Mouse (Mus musculus): ENCODE measurements around the gene Mrpl55. TPM values are rescaled to one million over a fixed set of nuclear protein-coding genes. Genes with fewer than 3 reads are reported as not detected.
"Not testable (repeated sequence)": the region's sequence is repeated elsewhere in the genome, so short reads cannot be mapped to it uniquely, and the experiment has no call there.

The Mrpl55 gene
- polyA plus RNA-seq, 1 experiment, result 4.0 TPM

DNA sequence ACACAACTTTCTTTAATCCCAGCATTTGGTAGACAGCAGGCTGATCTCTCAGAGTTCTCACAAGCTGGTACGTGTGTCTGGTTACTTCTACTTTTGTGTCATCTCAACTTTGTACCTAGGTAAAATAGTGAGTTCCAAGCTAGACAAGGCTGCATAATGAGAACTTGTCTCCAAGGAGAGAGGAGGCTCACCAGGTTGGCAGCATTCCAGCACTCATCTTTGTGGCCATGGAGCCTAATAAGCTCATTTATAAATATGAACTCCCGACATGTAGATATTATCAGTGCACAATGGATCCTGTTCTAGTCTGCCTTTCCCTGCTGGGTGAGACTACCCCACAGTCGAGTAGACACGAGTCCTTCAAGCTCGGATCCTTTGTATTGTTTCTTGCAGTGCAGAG lies 7.3 kb downstream of the Mrpl55 start:
- Histone ChIP-seq H3K4me1 (ENCODE audit: control insufficient read depth) (peaks cover 56% of the 10 kb centered on the region), H3K36me3 (ENCODE audit: control insufficient read depth) (peaks cover 79% of the 10 kb centered on the region), H3K9me3 (ENCODE audit: control insufficient read depth, low read length) (no peaks in the 10 kb centered on the region), H3K27me3 (ENCODE audit: control insufficient read depth) (no peaks in the 10 kb centered on the region), H3K4me3 (replicated peaks) (peak overlapping the region; percentile 86)
- no peak for TF ChIP-seq TAL1 (IDR thresholded peaks at IDR 0.05; ENCODE audit: low read length)
- no peak for TF ChIP-seq GATA1 (IDR thresholded peaks at IDR 0.05; ENCODE audit: low read length)

DNA sequence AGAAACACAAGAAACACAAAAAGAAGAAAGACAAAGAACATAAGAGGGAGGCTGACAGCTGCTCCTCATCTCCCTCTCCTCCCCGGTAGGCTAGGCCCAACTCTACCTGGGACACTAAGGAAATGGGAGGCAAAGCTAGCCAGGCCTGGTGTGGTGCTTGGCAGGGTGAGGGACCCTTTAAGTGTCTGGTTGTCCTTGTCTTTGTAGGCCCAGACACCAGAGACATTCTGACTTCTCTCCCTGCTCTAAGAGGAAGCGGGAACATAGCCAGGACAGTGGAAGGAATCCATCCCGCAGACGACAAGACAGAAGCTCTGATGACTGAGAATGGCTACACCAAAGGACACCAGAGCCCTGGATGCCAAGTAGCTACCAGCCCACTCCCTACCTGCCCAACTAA lies 7.7 kb downstream of the Mrpl55 start:
- Histone ChIP-seq H3K4me3 (replicated peaks) (no peak overlapping the region), H3K4me1 (ENCODE audit: control insufficient read depth) (peaks cover 56% of the 10 kb centered on the region), H3K27me3 (ENCODE audit: control insufficient read depth) (no peaks in the 10 kb centered on the region), H3K36me3 (ENCODE audit: control insufficient read depth) (peaks cover 79% of the 10 kb centered on the region), H3K9me3 (ENCODE audit: control insufficient read depth, low read length) (no peaks in the 10 kb centered on the region)
- no peak for TF ChIP-seq TAL1 (IDR thresholded peaks at IDR 0.05; ENCODE audit: low read length)
- TF ChIP-seq GATA1 (IDR thresholded peaks at IDR 0.05; ENCODE audit: low read length), result no peak

DNA sequence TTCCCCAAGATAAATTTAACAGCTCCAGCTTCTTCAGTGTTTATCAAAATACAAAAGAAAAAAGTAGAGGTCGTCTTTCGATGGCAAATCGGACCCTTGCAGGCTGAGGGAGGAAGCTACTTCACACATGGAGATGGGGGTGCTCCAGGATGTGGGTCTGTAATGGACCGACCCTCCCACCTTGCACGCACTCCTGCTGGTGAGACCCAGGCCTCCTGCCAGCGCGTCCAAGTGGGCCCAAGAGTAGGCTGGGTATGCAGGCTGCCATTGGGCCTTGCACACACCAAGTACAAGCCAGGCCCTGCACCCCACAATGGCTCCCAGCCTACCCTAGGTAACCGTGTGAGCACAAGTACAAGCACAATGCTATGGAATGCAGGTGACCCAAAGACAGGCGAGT lies 9.3 kb downstream of the Mrpl55 start:
- H3K27me3 ChIP-seq (ENCODE audit: control insufficient read depth); H3K4me3 ChIP-seq (replicated peaks); H3K9me3 ChIP-seq (ENCODE audit: control insufficient read depth, low read length): not testable (repeated sequence)
- H3K4me1 ChIP-seq (ENCODE audit: control insufficient read depth), result peaks cover 63% of the 10 kb centered on the region
- peaks cover 80% of the 10 kb centered on the region for H3K36me3 ChIP-seq (ENCODE audit: control insufficient read depth)

DNA sequence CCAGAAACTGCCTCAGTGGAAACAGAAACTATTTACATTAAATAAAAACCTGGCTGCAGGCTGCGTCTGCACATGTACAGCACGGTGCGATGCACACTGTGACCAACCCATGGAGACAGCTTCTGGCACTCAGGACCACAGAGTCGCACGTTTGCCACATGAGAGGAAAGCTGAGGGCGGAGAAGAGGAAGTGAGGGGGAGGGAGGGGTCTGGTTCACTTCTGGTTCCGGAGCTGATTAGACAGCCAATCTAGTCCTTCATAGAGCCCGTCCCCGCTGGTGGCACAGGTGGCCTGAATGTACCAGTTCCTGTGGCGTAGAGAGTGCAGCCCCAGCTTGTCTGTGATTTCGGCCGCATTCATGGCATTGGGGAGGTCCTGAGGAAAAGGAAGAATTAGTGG lies 10.0 kb downstream of the Mrpl55 start:
- peaks cover 83% of the 10 kb centered on the region for H3K36me3 ChIP-seq (ENCODE audit: control insufficient read depth)
- not testable (repeated sequence) for H3K9me3 ChIP-seq (ENCODE audit: control insufficient read depth, low read length); H3K4me3 ChIP-seq (replicated peaks); H3K27me3 ChIP-seq (ENCODE audit: control insufficient read depth)
- peaks cover 61% of the 10 kb centered on the region for H3K4me1 ChIP-seq (ENCODE audit: control insufficient read depth)

DNA sequence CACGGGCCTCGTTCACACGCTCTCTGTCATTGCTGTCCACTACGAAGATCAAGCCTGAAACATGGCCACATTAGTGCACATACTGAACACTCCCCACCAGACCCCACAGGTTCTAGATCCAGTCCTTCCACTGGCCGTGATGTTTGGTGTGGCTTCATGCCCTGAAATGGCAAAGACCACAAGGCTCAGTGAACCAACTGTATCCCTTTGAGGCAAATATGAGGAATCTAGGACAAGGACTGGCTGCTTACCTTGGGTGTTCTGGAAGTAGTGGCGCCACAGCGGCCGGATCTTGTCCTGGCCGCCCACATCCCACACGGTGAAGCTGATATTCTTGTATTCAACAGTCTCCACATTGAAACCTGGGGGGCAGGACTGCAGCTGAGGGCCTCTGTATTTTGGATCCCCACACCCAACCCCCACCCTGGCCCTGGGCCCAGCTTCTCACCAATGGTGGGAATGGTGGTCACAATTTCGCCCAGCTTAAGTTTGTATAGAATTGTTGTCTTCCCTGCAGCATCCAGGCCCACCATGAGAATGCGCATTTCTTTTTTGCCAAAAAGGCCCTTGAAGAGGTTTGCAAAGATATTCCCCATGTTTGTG lies 10.7 kb downstream of the Mrpl55 start:
- TF ChIP-seq GATA1 (IDR thresholded peaks at IDR 0.05; ENCODE audit: low read length) (no peak), TAL1 (IDR thresholded peaks at IDR 0.05; ENCODE audit: low read length) (no peak)
- Histone ChIP-seq H3K4me3 (replicated peaks) (no peak overlapping the region), H3K4me1 (ENCODE audit: control insufficient read depth) (peaks cover 59% of the 10 kb centered on the region), H3K9me3 (ENCODE audit: control insufficient read depth, low read length) (no peaks in the 10 kb centered on the region), H3K36me3 (ENCODE audit: control insufficient read depth) (peaks cover 89% of the 10 kb centered on the region), H3K27me3 (ENCODE audit: control insufficient read depth) (no peaks in the 10 kb centered on the region)

DNA sequence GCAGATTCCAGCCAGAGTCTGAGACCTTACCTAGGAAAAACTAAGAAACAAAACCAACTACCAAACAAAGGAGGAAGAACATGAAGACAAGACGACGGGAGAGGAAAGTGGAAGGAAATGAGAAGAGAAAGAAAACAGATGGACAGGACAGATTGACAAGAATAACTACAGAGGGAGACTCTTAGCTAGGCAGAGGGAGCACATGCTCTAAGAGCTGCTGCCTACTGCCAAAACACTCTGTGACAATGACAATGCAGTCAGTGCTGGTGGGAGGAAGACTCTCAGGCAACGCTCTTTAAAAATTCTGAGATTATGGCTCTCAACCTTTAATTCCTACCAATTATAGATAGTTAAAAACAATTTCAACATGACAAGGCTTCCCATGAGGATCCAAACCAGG lies 14.7 kb downstream of the Mrpl55 start:
- no peaks in the 10 kb centered on the region; the same call in 1 of the 2 replicates for H3K9me3 ChIP-seq (ENCODE audit: control insufficient read depth, low read length)
- no peak for TF ChIP-seq TAL1 (IDR thresholded peaks at IDR 0.05; ENCODE audit: low read length)
- H3K4me3 ChIP-seq (replicated peaks), result no peak overlapping the region
- H3K27me3 ChIP-seq (ENCODE audit: control insufficient read depth), result no peaks in the 10 kb centered on the region
- peaks cover 53% of the 10 kb centered on the region for H3K4me1 ChIP-seq (ENCODE audit: control insufficient read depth)
- H3K36me3 ChIP-seq (ENCODE audit: control insufficient read depth), result peaks cover 97% of the 10 kb centered on the region

DNA sequence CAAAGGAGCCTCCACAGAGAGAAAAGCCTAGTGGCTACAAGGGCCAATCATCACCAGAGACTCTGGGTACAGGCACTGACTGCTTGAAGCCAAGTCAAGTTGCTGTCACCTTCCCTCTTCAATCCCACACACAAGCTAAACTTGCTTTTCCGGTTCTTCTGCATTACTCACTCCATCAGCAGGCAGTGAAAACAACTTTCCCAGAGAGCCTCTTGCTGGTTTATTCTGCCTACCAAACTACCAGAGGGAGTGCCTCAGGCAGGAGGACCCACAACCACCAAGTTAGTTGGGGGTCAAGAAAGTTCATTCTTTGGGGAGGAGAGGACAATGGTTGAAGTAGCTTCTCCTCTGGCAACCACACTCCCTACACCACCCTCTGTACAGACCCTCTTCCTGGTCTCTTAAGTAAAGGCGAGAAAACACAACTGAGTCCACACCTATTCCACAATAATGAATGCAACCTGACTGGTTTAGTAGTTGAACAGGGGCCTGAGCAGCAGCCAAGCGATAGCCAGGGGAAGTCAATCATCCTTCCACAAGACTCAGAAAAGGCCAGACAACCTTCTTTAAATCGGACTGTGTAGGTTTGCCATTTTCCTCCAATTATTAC lies 16.2 kb downstream of the Mrpl55 start:
- no peak for TF ChIP-seq TAL1 (IDR thresholded peaks at IDR 0.05; ENCODE audit: low read length)
- no peak for TF ChIP-seq GATA1 (IDR thresholded peaks at IDR 0.05; ENCODE audit: low read length)
- H3K36me3 ChIP-seq (ENCODE audit: control insufficient read depth), result peaks cover 96% of the 10 kb centered on the region
- H3K4me1 ChIP-seq (ENCODE audit: control insufficient read depth), result peaks cover 58% of the 10 kb centered on the region
- H3K9me3 ChIP-seq (ENCODE audit: control insufficient read depth, low read length), result no peaks in the 10 kb centered on the region; the same call in 1 of the 2 replicates
- H3K27me3 ChIP-seq (ENCODE audit: control insufficient read depth), result no peaks in the 10 kb centered on the region
- no peak overlapping the region for H3K4me3 ChIP-seq (replicated peaks)

DNA sequence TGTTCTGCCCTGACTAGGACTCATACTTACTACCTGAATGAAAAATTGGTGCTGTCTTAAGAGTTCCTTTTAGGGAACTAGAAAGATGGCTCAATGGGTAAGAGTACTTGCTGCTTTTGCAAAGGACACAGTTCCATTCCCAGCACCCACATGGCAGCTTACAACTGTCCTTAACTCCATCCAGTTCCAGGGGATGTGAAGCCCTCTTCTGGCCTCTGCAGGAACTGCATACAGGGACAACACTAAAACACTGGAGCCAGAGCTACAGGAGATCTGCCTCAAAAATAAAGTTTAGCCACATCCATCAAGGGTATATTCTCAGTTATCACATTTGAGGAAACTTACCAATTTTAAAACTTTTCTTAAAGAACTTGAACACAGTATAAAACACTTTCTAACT lies 16.8 kb downstream of the Mrpl55 start:
- no peaks in the 10 kb centered on the region for H3K27me3 ChIP-seq (ENCODE audit: control insufficient read depth)
- no peak overlapping the region for H3K4me3 ChIP-seq (replicated peaks)
- H3K4me1 ChIP-seq (ENCODE audit: control insufficient read depth), result peaks cover 62% of the 10 kb centered on the region
- no peaks in the 10 kb centered on the region; the same call in 1 of the 2 replicates for H3K9me3 ChIP-seq (ENCODE audit: control insufficient read depth, low read length)
- no peak for TF ChIP-seq GATA1 (IDR thresholded peaks at IDR 0.05; ENCODE audit: low read length)
- no peak for TF ChIP-seq TAL1 (IDR thresholded peaks at IDR 0.05; ENCODE audit: low read length)
- peaks cover 96% of the 10 kb centered on the region for H3K36me3 ChIP-seq (ENCODE audit: control insufficient read depth)

DNA sequence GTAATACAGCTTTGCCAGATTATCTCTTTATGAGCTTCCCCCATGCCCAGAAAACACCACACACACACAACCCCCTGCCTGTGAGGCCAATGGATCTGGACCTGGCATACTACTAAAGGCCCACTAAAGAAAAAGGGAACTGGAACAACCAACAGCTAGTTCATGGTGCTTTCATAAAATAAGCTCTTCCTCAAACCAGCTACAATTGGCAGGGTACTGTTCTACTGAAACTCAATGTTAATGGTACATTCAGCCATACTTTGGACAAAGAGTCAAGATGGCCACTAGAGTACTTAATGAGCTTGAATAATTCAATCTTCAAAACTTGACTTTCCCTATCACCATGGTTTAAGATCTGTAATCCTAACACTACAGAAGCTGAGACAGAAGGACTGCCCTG lies 19.3 kb downstream of the Mrpl55 start:
- peaks cover 78% of the 10 kb centered on the region for H3K4me1 ChIP-seq (ENCODE audit: control insufficient read depth)

DNA sequence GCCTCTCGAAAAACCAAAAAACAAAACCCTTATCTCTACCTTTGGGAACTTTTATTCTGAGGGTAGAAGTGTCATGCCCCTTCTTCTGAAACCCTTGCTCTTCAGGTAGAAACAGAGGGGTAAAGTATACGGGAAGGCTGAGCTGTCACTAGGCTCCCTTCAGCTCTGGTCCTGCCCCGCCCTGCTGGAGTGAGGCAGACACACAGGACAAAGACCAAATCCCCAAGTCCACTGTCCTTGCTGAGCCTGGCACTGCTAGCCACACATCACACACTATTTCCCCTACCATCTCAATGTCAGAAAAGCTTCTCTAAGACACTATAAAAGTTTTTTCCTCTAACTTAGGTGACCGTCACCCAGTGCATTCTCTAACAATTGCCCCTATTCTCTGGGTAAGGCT lies 20.0 kb downstream of the Mrpl55 start:
- Histone ChIP-seq H3K36me3 (ENCODE audit: control insufficient read depth) (peaks cover 88% of the 10 kb centered on the region), H3K27me3 (ENCODE audit: control insufficient read depth) (no peaks in the 10 kb centered on the region), H3K4me3 (replicated peaks) (no peak overlapping the region), H3K9me3 (ENCODE audit: control insufficient read depth, low read length) (no peaks in the 10 kb centered on the region; the same call in 1 of the 2 replicates), H3K4me1 (ENCODE audit: control insufficient read depth) (peaks cover 83% of the 10 kb centered on the region)
- TF ChIP-seq GATA1 (IDR thresholded peaks at IDR 0.05; ENCODE audit: low read length) (no peak), TAL1 (IDR thresholded peaks at IDR 0.05; ENCODE audit: low read length) (no peak)

More for the DNA sequence above, 19.3 kb downstream of the Mrpl55 start:
- no peak overlapping the region for H3K4me3 ChIP-seq (replicated peaks)
- H3K36me3 ChIP-seq (ENCODE audit: control insufficient read depth), result peaks cover 92% of the 10 kb centered on the region
- no peaks in the 10 kb centered on the region; the same call in 1 of the 2 replicates for H3K9me3 ChIP-seq (ENCODE audit: control insufficient read depth, low read length)
- no peaks in the 10 kb centered on the region for H3K27me3 ChIP-seq (ENCODE audit: control insufficient read depth)
- TF ChIP-seq TAL1 (IDR thresholded peaks at IDR 0.05; ENCODE audit: low read length) (no peak), GATA1 (IDR thresholded peaks at IDR 0.05; ENCODE audit: low read length) (no peak)

All from erythroblast, embryonic 14.5 days (primary cell).